Mouse (Mus musculus) hindbrain, embryonic 14.5 days (tissue): ENCODE data around the gene Aagab. TPM values are rescaled to one million over a fixed set of nuclear protein-coding genes. Genes with fewer than 3 reads are reported as not detected.

Experiments used
- ATAC-seq: fragments of 200-750 bp; cut with Nextera tagmentation; 2 replicates; pipeline ENCODE4 v1.8.0; 2017; ENCODE audit warnings: moderate number of reproducible peaks, mild to moderate bottlenecking, moderate TSS enrichment, moderate library complexity; ENCODE audit not compliant: low FRiP score
- DNase-seq: peaks from one replicate; pipeline ENCODE4 v3.0.0-alpha.2; 2015; ENCODE audit warnings: low spot score
- H3K27ac ChIP-seq: fragments of 300-500 bp; sonication (generic); 2 replicates; pipeline ENCODE4 v1.5.1; 2014; ENCODE audit warnings: mild to moderate bottlenecking, moderate library complexity
- H3K27me3 ChIP-seq: fragments of 300-500 bp; sonication (generic); 2 replicates; pipeline ENCODE4 v1.6.1; 2014; ENCODE audit warnings: mild to moderate bottlenecking, low read length, mixed read lengths; ENCODE audit not compliant: control insufficient read depth, insufficient read depth
- H3K36me3 ChIP-seq: fragments of 300-500 bp; sonication (generic); replicated peaks from 2 replicates; pipeline ENCODE4 v1.6.1; 2014; ENCODE audit not compliant: control insufficient read depth, insufficient read depth
- H3K4me1 ChIP-seq: fragments of 300-500 bp; sonication (generic); replicated peaks from 2 replicates; pipeline ENCODE4 v1.6.1; 2014; ENCODE audit warnings: antibody characterized with exemption, low read length, mixed read lengths; ENCODE audit not compliant: control insufficient read depth, insufficient read depth
- H3K4me2 ChIP-seq: fragments of 300-500 bp; sonication (generic); replicated peaks from 2 replicates; pipeline ENCODE4 v1.6.1; 2014; ENCODE audit warnings: mild to moderate bottlenecking, moderate library complexity
- H3K4me3 ChIP-seq: fragments of 300-500 bp; sonication (generic); replicated peaks from 2 replicates; pipeline ENCODE4 v1.5.1; 2014; ENCODE audit warnings: mild to moderate bottlenecking, low read length
- H3K9ac ChIP-seq: fragments of 300-500 bp; sonication (generic); 2 replicates; pipeline ENCODE4 v1.6.1; 2014
- H3K9me3 ChIP-seq: fragments of 300-500 bp; sonication (generic); 2 replicates; pipeline ENCODE4 v1.6.1; 2016; ENCODE audit warnings: low read length; ENCODE audit not compliant: control insufficient read depth
- WGBS: fragments of 180-500 bp; shearing (Covaris S2); extraction: QIAGEN DNeasy Blood & Tissue Kit; methylation state at CpG from one replicate; pipeline ENCODE4 v1.1.7; 2014; 5-methylcytosine and 5-hydroxymethylcytosine counted together
- polyA plus RNA-seq: library from polyadenylated mRNA; unstranded; fragments of >200 nt; fragmentation: Nextera tagmentation; extraction: Ambion mirVana; gene quantifications from 2 replicates; pipeline ENCODE4 v1.2.1, GENCODE M21; 2014

Gene Aagab
- polyA plus RNA-seq, 1 experiment from 2014 or later, result 59.2 TPM

DNA sequence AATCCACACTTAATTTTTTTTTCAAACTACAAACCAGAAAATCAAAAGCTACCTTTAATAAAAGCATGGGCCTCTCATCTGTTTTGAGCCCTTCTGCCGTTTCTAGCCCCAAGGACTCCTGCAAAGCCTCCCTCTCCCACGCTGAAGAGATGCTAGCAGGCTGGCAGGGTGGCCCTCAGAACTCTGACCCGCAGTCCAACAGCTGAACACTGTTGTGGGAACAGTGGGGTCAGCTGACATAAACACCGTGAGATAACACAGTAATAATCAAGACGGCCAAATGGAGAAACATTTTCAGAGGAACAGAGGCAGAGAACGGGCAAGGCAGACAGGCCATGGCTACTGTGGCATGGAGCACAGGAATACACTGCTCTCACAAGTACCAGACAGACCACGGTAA is 60.3 kb downstream of the Aagab start:
- no peak overlapping the region for H3K4me2 ChIP-seq
- H3K36me3 ChIP-seq, result no peaks in the 10 kb centered on the region
- DNase-seq (no peak), ATAC-seq (no peak)
- no peaks in the 10 kb centered on the region for H3K9me3 ChIP-seq
- no peak overlapping the region for H3K9ac ChIP-seq
- no peaks in the 10 kb centered on the region for H3K27me3 ChIP-seq
- WGBS, result 90% methylated on average over 7 of the region's 7 CpGs
- peaks cover 31% of the 10 kb centered on the region for H3K4me1 ChIP-seq
- H3K27ac ChIP-seq, result no peak overlapping the region
- H3K4me3 ChIP-seq, result no peak overlapping the region

DNA sequence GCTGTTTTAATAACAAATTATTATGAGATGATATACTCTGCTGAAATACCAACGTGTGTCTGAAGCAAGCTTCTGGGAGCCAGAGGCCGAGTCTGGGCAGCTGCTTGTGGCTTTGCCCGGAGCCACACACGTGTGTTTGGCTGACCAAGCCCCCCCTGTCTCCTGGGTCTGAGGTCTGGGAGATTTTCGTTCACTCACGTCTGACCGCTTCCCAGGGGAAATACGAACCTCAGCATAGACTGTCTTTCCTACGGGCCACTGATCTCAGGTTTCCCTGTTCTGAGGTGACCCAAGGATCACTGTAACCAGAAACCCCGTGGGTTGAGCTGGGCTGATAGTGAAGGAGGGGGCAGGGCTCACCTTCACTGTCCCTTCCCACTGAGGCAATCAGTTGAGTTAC is 60.8 kb downstream of the Aagab start:
- ATAC-seq, result no peak
- no peak for DNase-seq
- Histone ChIP-seq H3K9me3 (no peaks in the 10 kb centered on the region), H3K27me3 (no peaks in the 10 kb centered on the region), H3K4me3 (no peak overlapping the region), H3K4me2 (no peak overlapping the region), H3K27ac (no peak overlapping the region), H3K36me3 (no peaks in the 10 kb centered on the region), H3K9ac (no peak overlapping the region), H3K4me1 (peaks cover 36% of the 10 kb centered on the region)
- WGBS, result 81% methylated on average over 10 of the region's 10 CpGs

DNA sequence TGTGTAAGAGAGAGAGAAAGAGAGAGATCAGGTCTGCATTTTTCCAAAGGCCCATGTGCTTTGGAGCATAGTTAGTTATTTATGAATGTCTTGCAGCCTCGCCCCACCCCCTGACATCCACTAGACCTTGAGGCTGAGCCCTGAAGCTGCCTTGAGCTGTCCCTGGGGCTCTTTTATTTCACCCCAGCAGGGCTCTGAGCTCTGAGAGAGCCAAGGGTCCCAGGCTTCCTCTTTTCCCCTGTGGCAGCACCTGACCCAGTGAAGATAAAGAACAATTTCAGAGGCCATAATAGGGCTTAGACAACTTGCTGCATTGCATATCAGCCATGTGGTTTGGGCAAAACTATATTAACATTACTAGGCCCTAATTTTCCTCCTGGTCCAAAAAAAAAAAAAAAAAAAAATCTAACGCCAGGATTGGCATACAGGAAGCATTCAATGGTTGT is 61.9 kb downstream of the Aagab start:
- H3K27me3 ChIP-seq, result no peaks in the 10 kb centered on the region
- no peaks in the 10 kb centered on the region for H3K36me3 ChIP-seq
- no peak overlapping the region for H3K4me2 ChIP-seq
- DNase-seq, result no peak
- H3K9me3 ChIP-seq, result no peaks in the 10 kb centered on the region
- peaks cover 42% of the 10 kb centered on the region for H3K4me1 ChIP-seq
- WGBS, result 85% methylated on average over 2 of the region's 2 CpGs
- no peak for ATAC-seq
- no peak overlapping the region for H3K4me3 ChIP-seq
- 0 out of 2 replicates have a peak overlapping the region, but pooled peaks have one; percentile 6 for H3K27ac ChIP-seq
- H3K9ac ChIP-seq, result no peak overlapping the region

DNA sequence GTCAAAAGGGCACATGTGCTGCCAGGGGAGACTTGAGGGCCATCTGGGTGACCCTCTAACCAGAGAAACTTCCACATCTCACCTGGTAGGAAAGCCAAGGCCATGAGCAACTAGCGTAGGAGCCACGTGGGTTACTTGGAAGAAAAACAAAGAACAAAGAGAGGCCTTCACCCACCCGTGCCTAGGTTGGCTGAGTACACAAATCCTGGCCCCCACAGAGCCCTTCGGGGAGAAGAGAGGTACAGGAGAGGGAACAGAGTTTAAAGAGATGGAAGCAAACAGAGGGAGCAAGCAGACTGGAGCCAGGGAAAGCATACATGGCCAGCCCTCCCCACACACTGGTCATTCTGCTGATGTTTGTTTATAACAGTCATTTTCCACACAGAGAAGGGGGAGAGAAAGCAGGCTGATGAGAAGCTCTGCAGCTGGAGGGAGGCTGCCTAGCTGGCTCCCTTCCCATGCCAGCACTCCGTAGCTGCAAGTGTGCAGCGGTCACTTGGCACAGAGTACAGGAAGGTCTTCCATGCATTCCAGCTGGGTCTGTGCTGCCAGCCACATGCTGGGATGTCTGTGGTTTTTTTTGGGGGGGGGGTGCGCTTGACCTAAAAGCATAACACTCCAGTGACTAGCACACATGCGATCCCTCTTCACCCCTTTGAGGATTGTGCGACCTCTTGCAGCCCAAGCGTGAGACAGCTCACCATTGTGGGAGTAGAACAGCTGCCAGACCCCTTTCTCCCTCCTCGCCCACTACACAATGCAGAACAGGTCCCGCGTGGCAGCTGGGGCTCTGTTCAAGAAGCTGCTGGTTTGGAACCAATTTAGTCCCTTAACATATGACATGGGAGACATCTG is 62.6 kb downstream of the Aagab start:
- H3K9me3 ChIP-seq, result no peaks in the 10 kb centered on the region
- H3K4me2 ChIP-seq, result no peak overlapping the region
- H3K4me3 ChIP-seq, result no peak overlapping the region
- no peaks in the 10 kb centered on the region for H3K36me3 ChIP-seq
- H3K9ac ChIP-seq, result no peak overlapping the region
- peak; percentile 40 for DNase-seq
- peak; percentile 60; the same call in 1 of the 2 replicates for ATAC-seq
- peaks cover 42% of the 10 kb centered on the region for H3K4me1 ChIP-seq
- no peaks in the 10 kb centered on the region for H3K27me3 ChIP-seq
- WGBS, result 24% methylated on average over 13 of the region's 13 CpGs
- 0 out of 2 replicates have a peak overlapping the region, but pooled peaks have one; percentile 6 for H3K27ac ChIP-seq

DNA sequence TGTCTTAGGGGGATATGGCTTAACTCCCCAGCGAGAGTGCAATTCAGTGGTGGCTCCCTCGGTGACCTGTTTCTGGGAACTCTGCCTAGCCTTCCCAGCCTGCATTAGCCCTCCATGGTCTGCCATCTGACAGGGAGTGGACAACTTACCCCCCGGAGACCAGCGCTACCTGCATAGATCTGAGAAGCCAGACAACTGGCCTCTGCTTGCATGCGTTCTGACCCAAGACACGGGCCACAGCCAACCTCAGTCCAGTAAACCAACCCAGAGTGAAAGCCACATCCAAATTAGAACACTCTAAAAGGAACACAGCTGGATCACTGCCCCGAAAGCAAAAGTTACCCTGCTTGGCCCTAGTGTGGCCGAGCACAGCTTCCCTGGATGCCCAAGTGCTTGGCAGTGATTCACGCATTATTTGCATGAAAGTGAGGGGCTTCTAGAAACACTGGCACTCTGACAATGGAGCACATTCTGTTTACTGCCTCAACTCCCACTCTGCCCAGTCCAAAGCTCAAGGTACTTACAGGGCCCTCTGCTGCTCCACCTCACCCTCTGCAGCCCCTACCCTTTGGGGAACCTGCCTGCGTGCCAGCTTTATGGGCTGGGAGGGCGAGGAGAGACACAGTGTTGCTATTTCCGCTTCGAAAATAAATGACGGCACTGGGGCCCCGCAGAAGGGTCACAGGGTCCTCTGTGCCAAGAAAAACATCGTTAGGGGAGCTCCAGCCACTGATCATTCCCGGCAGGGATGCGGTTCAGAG is 64.3 kb downstream of the Aagab start:
- peak; percentile 64; the same call in 1 of the 2 replicates for ATAC-seq
- Histone ChIP-seq H3K4me3 (no peak overlapping the region), H3K9me3 (no peaks in the 10 kb centered on the region), H3K27me3 (no peaks in the 10 kb centered on the region), H3K36me3 (no peaks in the 10 kb centered on the region), H3K4me1 (peaks cover 42% of the 10 kb centered on the region), H3K27ac (peak overlapping the region; percentile 27; the same call in 1 of the 2 replicates), H3K4me2 (no peak overlapping the region), H3K9ac (no peak overlapping the region)
- DNase-seq, result peak; percentile 42
- WGBS, result 60% methylated on average over 18 of the region's 18 CpGs

DNA sequence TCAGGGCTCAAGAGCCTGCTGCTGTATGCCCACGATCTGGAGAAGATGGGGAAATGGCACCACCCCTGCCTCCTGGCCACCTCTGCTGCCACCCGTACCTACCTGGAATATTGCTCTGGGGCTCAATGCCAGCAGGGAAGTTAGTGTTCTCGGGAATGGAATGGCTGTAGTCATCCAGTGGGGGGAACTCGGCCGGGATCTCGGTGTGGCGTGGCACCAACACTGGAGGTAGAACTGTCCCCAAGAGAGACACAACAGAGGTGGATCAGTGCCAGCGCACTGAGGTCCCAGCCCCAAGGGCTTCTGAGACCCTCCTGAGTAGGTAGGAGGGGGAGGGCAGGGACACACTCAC is 64.9 kb downstream of the Aagab start:
- Histone ChIP-seq H3K4me3 (no peak overlapping the region), H3K4me2 (no peak overlapping the region), H3K27me3 (no peaks in the 10 kb centered on the region), H3K4me1 (peaks cover 42% of the 10 kb centered on the region), H3K9ac (no peak overlapping the region), H3K9me3 (no peaks in the 10 kb centered on the region), H3K27ac (peak overlapping the region; percentile 27; the same call in 1 of the 2 replicates), H3K36me3 (no peaks in the 10 kb centered on the region)
- DNase-seq (no peak), ATAC-seq (no peak)
- WGBS, result 78% methylated on average over 8 of the region's 8 CpGs

DNA sequence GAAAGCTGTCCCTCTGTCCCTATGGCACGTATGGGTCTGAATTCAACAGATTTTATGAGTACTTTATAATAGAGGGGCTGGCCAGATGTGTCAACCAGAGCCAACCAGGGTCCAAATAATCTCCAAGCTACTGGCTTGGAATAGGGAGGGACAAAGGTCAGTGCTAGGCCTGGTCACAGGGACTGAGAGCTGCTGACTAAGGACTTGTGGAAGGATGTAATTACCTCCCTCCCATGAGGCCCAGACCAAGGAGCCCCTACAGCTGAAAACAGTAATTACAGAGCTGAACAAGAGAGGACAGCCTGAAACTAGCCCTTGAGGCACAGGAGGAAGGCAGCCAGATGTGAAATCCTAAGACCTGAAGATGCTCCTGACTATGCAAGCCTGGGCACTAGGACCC is 66.2 kb downstream of the Aagab start:
- no peak overlapping the region for H3K27ac ChIP-seq
- DNase-seq (no peak), ATAC-seq (no peak)
- peaks cover 42% of the 10 kb centered on the region for H3K4me1 ChIP-seq
- no peaks in the 10 kb centered on the region for H3K9me3 ChIP-seq
- H3K36me3 ChIP-seq, result no peaks in the 10 kb centered on the region
- no peaks in the 10 kb centered on the region for H3K27me3 ChIP-seq
- no peak overlapping the region for H3K4me2 ChIP-seq
- WGBS, result 72% methylated on average over 1 of the region's 1 CpGs
- no peak overlapping the region for H3K9ac ChIP-seq
- H3K4me3 ChIP-seq, result no peak overlapping the region

DNA sequence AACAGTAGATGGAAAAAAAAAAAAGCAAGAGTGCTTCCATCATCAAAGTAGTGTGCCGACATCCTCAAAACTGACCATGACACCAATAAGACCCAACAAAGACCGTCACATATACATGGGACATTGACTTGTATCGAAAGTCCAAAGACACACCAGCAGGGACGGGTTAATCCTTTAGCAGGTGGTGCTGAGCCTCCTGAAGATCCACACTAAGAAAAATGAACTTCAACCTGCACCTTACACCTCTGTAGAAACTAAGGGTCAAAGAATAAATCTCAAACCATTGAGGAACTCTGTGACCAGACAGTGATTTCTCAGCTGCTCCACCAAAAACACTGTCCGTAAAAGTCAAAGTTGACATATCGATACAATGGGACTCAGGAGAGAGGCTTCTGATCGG is 67.4 kb downstream of the Aagab start:
- H3K27me3 ChIP-seq, result no peaks in the 10 kb centered on the region
- H3K4me1 ChIP-seq, result peaks cover 35% of the 10 kb centered on the region
- H3K4me3 ChIP-seq, result no peak overlapping the region
- H3K36me3 ChIP-seq, result no peaks in the 10 kb centered on the region
- no peak overlapping the region for H3K27ac ChIP-seq
- ATAC-seq, result no peak
- 96% methylated on average over 7 of the region's 7 CpGs for WGBS
- DNase-seq, result no peak
- no peak overlapping the region for H3K4me2 ChIP-seq
- H3K9ac ChIP-seq, result no peak overlapping the region
- H3K9me3 ChIP-seq, result no peaks in the 10 kb centered on the region

DNA sequence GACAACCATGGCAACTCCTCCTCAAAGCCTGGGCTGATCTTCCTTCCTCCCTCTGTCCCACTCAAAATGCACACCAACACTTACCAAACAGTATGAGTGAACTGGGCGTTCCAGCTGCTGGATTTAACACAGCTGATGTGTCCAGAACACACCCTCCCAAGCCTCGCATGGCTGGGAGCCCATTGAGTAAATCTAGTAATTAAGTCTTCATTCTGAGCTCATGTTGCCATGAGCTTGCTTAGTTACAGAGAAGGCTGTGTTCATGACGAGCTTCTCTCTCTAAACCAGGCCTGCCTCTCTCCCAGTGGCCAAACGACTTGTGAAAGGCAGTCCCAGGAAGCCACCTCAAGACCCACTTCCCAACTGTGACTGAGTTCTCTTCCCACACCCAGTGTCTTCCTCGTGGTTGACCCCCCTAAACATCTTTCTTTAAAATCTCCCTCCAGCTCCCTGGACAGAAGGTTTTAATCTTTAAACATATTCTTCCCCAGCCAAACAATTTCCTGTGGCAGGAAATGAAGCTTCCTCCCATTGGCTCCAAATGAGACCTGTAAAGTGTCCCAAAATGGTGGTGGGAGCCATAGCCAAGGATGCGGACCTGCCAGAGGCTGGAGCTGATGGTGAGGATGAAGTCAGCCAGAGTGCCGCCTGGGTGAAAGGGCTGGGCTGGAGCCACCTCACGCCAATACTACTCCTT is 70.5 kb downstream of the Aagab start:
- no peaks in the 10 kb centered on the region for H3K36me3 ChIP-seq
- DNase-seq (no peak), ATAC-seq (no peak)
- H3K27me3 ChIP-seq, result no peaks in the 10 kb centered on the region
- WGBS, result 76% methylated on average over 8 of the region's 8 CpGs
- H3K27ac ChIP-seq, result no peak overlapping the region
- peaks cover 9% of the 10 kb centered on the region; the same call in 1 of the 2 replicates for H3K4me1 ChIP-seq
- no peaks in the 10 kb centered on the region for H3K9me3 ChIP-seq
- H3K4me3 ChIP-seq, result no peak overlapping the region
- no peak overlapping the region for H3K4me2 ChIP-seq
- H3K9ac ChIP-seq, result no peak overlapping the region
